Mouse (Mus musculus) heart, embryonic 13.5 days (tissue): ENCODE measurements around the gene Tnik. TPM values are rescaled to one million over a fixed set of nuclear protein-coding genes. Genes with fewer than 3 reads are reported as not detected.

Source experiments
- ATAC-seq: fragments of 200-750 bp; cut with Nextera tagmentation; 2 replicates; pipeline ENCODE4 v1.8.0; 2017; ENCODE audit warnings: moderate TSS enrichment; ENCODE audit not compliant: insufficient number of reproducible peaks, low FRiP score, low TSS enrichment; ENCODE audit errors: extremely low read depth
- H3K27ac ChIP-seq: fragments of 300-500 bp; sonication (generic); replicated peaks from 2 replicates; pipeline ENCODE4 v1.5.1; 2015; ENCODE audit warnings: moderate library complexity, mild to moderate bottlenecking, inconsistent platforms
- H3K27me3 ChIP-seq: fragments of 300-500 bp; sonication (generic); replicated peaks from 2 replicates; pipeline ENCODE4 v1.6.1; 2015; ENCODE audit warnings: mild to moderate bottlenecking, inconsistent platforms
- H3K36me3 ChIP-seq: fragments of 300-500 bp; sonication (generic); 2 replicates; pipeline ENCODE4 v1.6.1; 2015; ENCODE audit warnings: mild to moderate bottlenecking, inconsistent platforms
- H3K4me1 ChIP-seq: fragments of 300-500 bp; sonication (generic); 2 replicates; pipeline ENCODE4 v1.6.1; 2015; ENCODE audit warnings: inconsistent platforms
- H3K4me2 ChIP-seq: fragments of 300-500 bp; sonication (generic); 2 replicates; pipeline ENCODE4 v1.6.1; 2015; ENCODE audit warnings: inconsistent platforms, mild to moderate bottlenecking, moderate library complexity
- H3K4me3 ChIP-seq: fragments of 300-500 bp; sonication (generic); 2 replicates; pipeline ENCODE4 v1.5.1; 2015; ENCODE audit warnings: moderate library complexity, mild to moderate bottlenecking, inconsistent platforms
- H3K9ac ChIP-seq: fragments of 300-500 bp; sonication (generic); 2 replicates; pipeline ENCODE4 v1.6.1; 2015; ENCODE audit warnings: inconsistent platforms, mild to moderate bottlenecking, moderate library complexity
- H3K9me3 ChIP-seq: fragments of 300-500 bp; sonication (generic); 2 replicates; pipeline ENCODE4 v1.6.1; 2016; ENCODE audit warnings: inconsistent platforms
- WGBS: fragments of 180-500 bp; shearing (Covaris S2); methylation state at CpG from one replicate; pipeline ENCODE4 v1.1.7; 2015; ENCODE audit warnings: mixed read lengths; 5-methylcytosine and 5-hydroxymethylcytosine counted together
- microRNA-seq: library from miRNA; unstranded; fragments of <30 nt; microRNA quantifications from one replicate; pipeline ENCODE4, GENCODE M21; 2016
- polyA plus RNA-seq: library from polyadenylated mRNA; unstranded; fragments of >200 nt; fragmentation: Nextera tagmentation; extraction: Ambion mirVana; gene quantifications from 2 replicates; pipeline ENCODE4 v1.2.1, GENCODE M21; 2015

Gene Tnik
- polyA plus RNA-seq, 1 experiment from 2014 or later: 8.3 TPM

DNA sequence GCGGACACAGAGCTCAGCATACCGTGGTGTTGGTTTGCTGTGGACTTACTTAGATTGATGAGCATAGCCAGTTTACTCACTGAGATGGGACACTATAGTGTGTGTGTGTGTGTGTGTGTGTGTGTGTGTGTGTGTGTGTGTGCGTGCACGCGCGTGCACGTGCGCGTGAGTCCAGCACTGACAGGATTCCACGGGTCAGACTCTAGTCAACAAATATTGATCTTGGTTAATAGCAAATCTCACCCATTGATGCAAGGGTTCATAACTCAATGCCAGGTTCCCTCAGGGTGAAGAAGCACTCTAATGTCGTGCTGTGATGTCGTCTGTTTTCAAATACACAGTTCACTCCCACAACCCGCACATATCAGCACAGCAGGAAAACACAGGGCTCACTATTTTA is 462.2 kb downstream of the Tnik start:
- H3K4me1 ChIP-seq: peaks cover 8% of the 10 kb centered on the region; the same call in 1 of the 2 replicates
- no peaks in the 10 kb centered on the region for H3K36me3 ChIP-seq
- H3K4me3 ChIP-seq: no peak overlapping the region
- H3K27ac ChIP-seq: no peak overlapping the region
- H3K4me2 ChIP-seq: no peak overlapping the region
- H3K9ac ChIP-seq: no peak overlapping the region
- WGBS: 87% methylated on average over 13 of the region's 13 CpGs
- ATAC-seq: no peak
- no peaks in the 10 kb centered on the region for H3K9me3 ChIP-seq
- no peaks in the 10 kb centered on the region for H3K27me3 ChIP-seq

Small RNA genes lying within 50 kb of the gene (microRNA-seq; reads per million reads assigned to microRNA genes)
- gene Mir466q: not detected
